In genomic region chr12:116280653-116281364, GRCm38 (mm10) we compare ENCODE assay signal across 8 mouse cellular contexts. TPM values are rescaled to one million over a fixed set of nuclear protein-coding genes. Genes with fewer than 3 reads are reported as not detected.
DNase-seq lines count a peak whose midpoint lies in the region; ATAC-seq and TF ChIP-seq lines count a peak whose summit lies in the region.

Esyt2 (plus strand) TSS chr12:116281196.

- peak; percentile 99 for DNase-seq in gastrocnemius, adult 8-10 months (ENCODE audit: low spot score in 2 of 2)
- peak; percentile 89 for DNase-seq in hindlimb bud, embryonic 11.5 days (ENCODE audit: extremely low spot score, low read depth, low spot score)
- peak; percentile 99 for DNase-seq in left cerebral cortex, adult 8-10 months (ENCODE audit: low spot score in 2 of 2)
- peak; percentile 100 for DNase-seq in right cerebral cortex, postnatal 10 days (ENCODE audit: low spot score in 2 of 2)
- DNase-seq in urinary bladder, postnatal 25 days (ENCODE audit: low spot score) = peak; percentile 99

- H3K4me3 ChIP-seq in cortical plate, adult 2 months (ENCODE audit: insufficient read depth, low read length) = peak within 1 kb of the TSS; percentile 90
- H3K4me3 ChIP-seq in megakaryocyte, embryonic 14.5 days (replicated peaks) = peak within 1 kb of the TSS; percentile 93

- no peaks in the 10 kb centered on the region for H3K4me1 ChIP-seq in cortical plate, adult 2 months (ENCODE audit: control insufficient read depth, insufficient read depth, low read length)
- H3K4me1 ChIP-seq in megakaryocyte, embryonic 14.5 days = peaks cover 50% of the 10 kb centered on the region

- no peaks in the 10 kb centered on the region for H3K9me3 ChIP-seq in megakaryocyte, embryonic 14.5 days

- ATAC-seq in activated CD4-positive, CD25-positive, alpha-beta regulatory T cell, adult 4 months = peak; percentile 84

- peak; percentile 63 for TF ChIP-seq POLR2A in cortical plate, adult 2 months (IDR thresholded peaks at IDR 0.05; ENCODE audit: extremely low read depth, insufficient read depth, low read length)

- TF ChIP-seq CTCF in cortical plate, adult 2 months (IDR thresholded peaks at IDR 0.05; ENCODE audit: extremely low read depth, insufficient read depth, low read length) = no peak

- peaks cover 2% of the 10 kb centered on the region for H3K36me3 ChIP-seq in megakaryocyte, embryonic 14.5 days (replicated peaks; ENCODE audit: low read length)

- no peaks in the 10 kb centered on the region for H3K27me3 ChIP-seq in megakaryocyte, embryonic 14.5 days (replicated peaks)

- peak within 1 kb of the TSS; percentile 94 for H3K27ac ChIP-seq in cortical plate, adult 2 months (ENCODE audit: insufficient read depth, low read length)

RNA-seq across cellular contexts. Expression of gene Esyt2, which starts in this region (rescaled TPM):
- polyA plus RNA-seq in activated CD4-positive, CD25-positive, alpha-beta regulatory T cell, adult 4 months (2017; shearing (Covaris generic)) = 10 to 100 TPM; 43.2 to 55.5 TPM
- polyA plus RNA-seq in cortical plate, adult 2 months (2012; rRNA removed) = 15.8 and 17.2 TPM in 2 replicates
- 10 to 100 TPM; 26.7 to 32.3 (median 29.1) TPM for total RNA-seq in gastrocnemius, adult 8-10 months (2022)
- total RNA-seq in left cerebral cortex, adult 8-10 months (2022) = 10 to 100 TPM; 57.4 to 67.5 (median 61.3) TPM
- polyA plus RNA-seq in megakaryocyte, embryonic 14.5 days (2012; ENCODE audit: insufficient read depth, low replicate concordance) = 3.8 and 4.3 TPM in 2 replicates

Comparison
In these comparisons a context has a peak if more than half of its experiments do, and no peak if none do; other contexts are left out.
1. Peak in every context shown above with its lines: DNase-seq, ATAC-seq, H3K4me3 ChIP-seq and H3K27ac ChIP-seq.